Mouse (Mus musculus): ENCODE results near the gene Sgcd. TPM values are rescaled to one million over a fixed set of nuclear protein-coding genes. Genes with fewer than 3 reads are reported as not detected.

Gene Sgcd
- polyA plus RNA-seq, 1 experiment from 2014 or later, result 1.2 TPM

DNA sequence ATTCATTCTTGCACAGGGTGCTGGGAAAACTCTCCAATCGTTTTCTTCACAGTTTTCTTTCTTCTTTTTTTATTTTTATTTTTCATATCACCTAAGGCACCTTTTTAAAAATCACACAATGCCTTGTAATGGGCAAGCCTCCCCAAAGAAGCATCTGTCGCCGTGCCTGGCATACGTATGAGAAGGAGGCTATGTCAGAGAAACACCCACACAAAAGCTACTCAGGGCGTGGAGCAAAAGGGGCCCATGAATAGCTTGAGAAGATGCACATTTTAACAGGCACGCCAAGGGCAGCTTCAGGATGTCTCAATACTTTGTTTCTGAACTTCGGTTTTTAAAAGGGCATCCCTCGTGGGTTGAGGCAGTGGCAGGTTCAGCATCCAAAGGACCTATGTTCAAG, 777.2 kb downstream of the Sgcd start:
- no peak overlapping the region for H3K9ac ChIP-seq (ENCODE audit: low read depth, low read length)
- no peaks in the 10 kb centered on the region for H3K4me1 ChIP-seq (replicated peaks; ENCODE audit: control insufficient read depth, insufficient read depth, low read length)
- no peak overlapping the region for H3K4me3 ChIP-seq (ENCODE audit: low read depth, low read length)
- H3K4me2 ChIP-seq (replicated peaks; ENCODE audit: low read depth), result no peak overlapping the region
- ATAC-seq, result no peak
- H3K27ac ChIP-seq (ENCODE audit: low read depth, low read length), result no peak overlapping the region
- no peak for TF ChIP-seq CTCF (IDR thresholded peaks at IDR 0.05; ENCODE audit: low read depth)
- no peaks in the 10 kb centered on the region for H3K9me3 ChIP-seq (ENCODE audit: control insufficient read depth)
- 79% methylated on average over 8 of the region's 8 CpGs for WGBS
- no peaks in the 10 kb centered on the region for H3K27me3 ChIP-seq (replicated peaks; ENCODE audit: control insufficient read depth, insufficient read depth, low read length)
- H3K36me3 ChIP-seq (ENCODE audit: control insufficient read depth, insufficient read depth), result no peaks in the 10 kb centered on the region

DNA sequence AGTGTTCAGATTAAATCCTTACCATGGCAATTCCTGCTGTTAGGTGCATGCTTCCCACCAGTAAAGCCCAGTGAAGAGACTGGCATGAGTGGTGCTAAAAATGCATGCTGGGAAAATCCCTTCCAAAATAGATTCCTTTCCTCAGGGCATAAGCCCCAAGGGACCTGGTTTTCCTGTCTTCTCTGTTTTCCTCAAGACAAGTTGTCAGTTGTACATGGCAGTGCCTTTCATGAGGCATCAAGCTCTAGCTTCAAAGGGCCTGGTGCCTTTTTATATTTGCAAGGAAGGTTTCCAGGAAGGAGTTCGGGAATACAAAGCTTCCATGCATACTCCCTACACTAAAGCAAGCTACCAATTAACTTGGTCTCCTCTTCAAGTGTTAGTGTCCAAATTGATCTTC, 782.3 kb downstream of the Sgcd start:
- H3K9me3 ChIP-seq (ENCODE audit: control insufficient read depth), result no peaks in the 10 kb centered on the region
- H3K27me3 ChIP-seq (replicated peaks; ENCODE audit: control insufficient read depth, insufficient read depth, low read length), result no peaks in the 10 kb centered on the region
- 67% methylated on average over 1 of the region's 1 CpGs for WGBS
- H3K4me3 ChIP-seq (ENCODE audit: low read depth, low read length), result no peak overlapping the region
- no peak for TF ChIP-seq CTCF (IDR thresholded peaks at IDR 0.05; ENCODE audit: low read depth)
- no peaks in the 10 kb centered on the region for H3K36me3 ChIP-seq (ENCODE audit: control insufficient read depth, insufficient read depth)
- no peaks in the 10 kb centered on the region for H3K4me1 ChIP-seq (replicated peaks; ENCODE audit: control insufficient read depth, insufficient read depth, low read length)
- H3K9ac ChIP-seq (ENCODE audit: low read depth, low read length), result no peak overlapping the region
- no peak for ATAC-seq
- no peak overlapping the region for H3K4me2 ChIP-seq (replicated peaks; ENCODE audit: low read depth)
- no peak overlapping the region for H3K27ac ChIP-seq (ENCODE audit: low read depth, low read length)

DNA sequence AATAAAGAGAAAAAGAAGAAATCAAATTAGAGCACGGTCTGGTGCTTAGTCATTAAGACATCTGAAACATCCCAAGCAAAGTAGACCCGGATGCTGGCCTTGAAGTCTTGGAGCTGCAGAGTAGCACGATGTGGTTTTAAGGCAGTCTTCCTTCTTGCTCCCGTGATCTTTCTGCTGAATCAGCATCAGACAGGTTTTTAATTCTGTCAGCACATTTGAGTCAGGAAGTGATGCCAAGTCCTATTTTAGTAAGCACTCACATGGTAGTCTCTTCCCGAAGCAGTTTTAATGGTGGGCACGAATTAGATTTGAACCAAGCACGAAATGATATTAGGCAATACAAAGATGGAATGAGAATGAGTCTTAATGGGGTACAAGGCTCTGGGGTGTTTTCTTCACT, 789.7 kb downstream of the Sgcd start:
- no peak overlapping the region for H3K4me2 ChIP-seq (replicated peaks; ENCODE audit: low read depth)
- TF ChIP-seq CTCF (IDR thresholded peaks at IDR 0.05; ENCODE audit: low read depth), result no peak
- H3K9ac ChIP-seq (ENCODE audit: low read depth, low read length), result no peak overlapping the region
- 83% methylated on average over 7 of the region's 7 CpGs for WGBS
- ATAC-seq, result no peak
- no peaks in the 10 kb centered on the region for H3K27me3 ChIP-seq (replicated peaks; ENCODE audit: control insufficient read depth, insufficient read depth, low read length)
- H3K27ac ChIP-seq (ENCODE audit: low read depth, low read length), result no peak overlapping the region
- no peaks in the 10 kb centered on the region for H3K4me1 ChIP-seq (replicated peaks; ENCODE audit: control insufficient read depth, insufficient read depth, low read length)
- H3K9me3 ChIP-seq (ENCODE audit: control insufficient read depth), result no peaks in the 10 kb centered on the region
- H3K36me3 ChIP-seq (ENCODE audit: control insufficient read depth, insufficient read depth), result no peaks in the 10 kb centered on the region
- no peak overlapping the region for H3K4me3 ChIP-seq (ENCODE audit: low read depth, low read length)

DNA sequence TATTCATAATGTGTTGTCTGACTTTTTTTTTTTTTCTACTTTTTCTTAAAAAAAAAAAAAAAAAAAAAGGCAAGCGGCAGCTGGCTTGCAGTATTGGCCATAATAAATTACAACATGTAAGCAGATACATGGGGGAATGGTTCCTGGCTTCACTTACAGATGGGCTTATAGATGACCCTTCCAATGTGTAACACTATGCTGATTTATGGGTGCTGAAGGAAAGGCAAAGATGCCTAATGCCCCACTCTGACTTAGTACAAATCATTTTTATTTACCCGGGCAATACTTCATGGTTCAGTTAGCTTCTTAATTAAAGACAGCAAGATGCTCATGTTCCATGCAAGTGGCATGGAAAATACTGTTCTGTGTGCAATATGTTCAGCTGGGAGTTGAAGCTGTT, 800.2 kb downstream of the Sgcd start:
- 71% methylated on average over 2 of the region's 2 CpGs for WGBS
- H3K4me3 ChIP-seq (ENCODE audit: low read depth, low read length), result no peak overlapping the region
- no peak overlapping the region for H3K9ac ChIP-seq (ENCODE audit: low read depth, low read length)
- no peaks in the 10 kb centered on the region for H3K36me3 ChIP-seq (ENCODE audit: control insufficient read depth, insufficient read depth)
- no peaks in the 10 kb centered on the region for H3K9me3 ChIP-seq (ENCODE audit: control insufficient read depth)
- H3K4me1 ChIP-seq (replicated peaks; ENCODE audit: control insufficient read depth, insufficient read depth, low read length), result no peaks in the 10 kb centered on the region
- no peak overlapping the region for H3K27ac ChIP-seq (ENCODE audit: low read depth, low read length)
- ATAC-seq, result no peak
- H3K27me3 ChIP-seq (replicated peaks; ENCODE audit: control insufficient read depth, insufficient read depth, low read length), result no peaks in the 10 kb centered on the region
- H3K4me2 ChIP-seq (replicated peaks; ENCODE audit: low read depth), result no peak overlapping the region
- TF ChIP-seq CTCF (IDR thresholded peaks at IDR 0.05; ENCODE audit: low read depth), result no peak

DNA sequence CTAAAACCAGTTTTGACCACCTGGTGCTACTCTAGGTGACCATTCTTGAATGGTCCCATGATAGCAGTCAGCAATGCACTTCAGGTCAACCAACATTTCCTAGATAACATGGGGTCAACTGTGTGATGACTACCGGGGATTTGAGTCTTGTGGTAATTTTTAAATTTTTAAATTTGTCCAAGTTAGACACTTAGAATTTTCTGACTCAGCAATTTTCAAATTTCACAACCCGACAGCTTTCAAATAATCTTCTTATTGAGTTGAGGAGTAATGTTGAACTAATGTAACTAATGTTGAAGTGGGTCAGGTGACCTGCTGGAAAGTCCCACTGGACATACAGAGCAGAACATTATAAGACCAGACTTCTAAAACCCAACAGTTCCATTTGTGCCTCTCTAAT, 813.8 kb downstream of the Sgcd start:
- H3K4me3 ChIP-seq (ENCODE audit: low read depth, low read length), result no peak overlapping the region
- no peak for ATAC-seq
- H3K4me2 ChIP-seq (replicated peaks; ENCODE audit: low read depth), result no peak overlapping the region
- H3K9me3 ChIP-seq (ENCODE audit: control insufficient read depth), result no peaks in the 10 kb centered on the region
- H3K27me3 ChIP-seq (replicated peaks; ENCODE audit: control insufficient read depth, insufficient read depth, low read length), result no peaks in the 10 kb centered on the region
- no peak overlapping the region for H3K27ac ChIP-seq (ENCODE audit: low read depth, low read length)
- no peak overlapping the region for H3K9ac ChIP-seq (ENCODE audit: low read depth, low read length)
- WGBS, result 82% methylated on average over 2 of the region's 2 CpGs
- H3K36me3 ChIP-seq (ENCODE audit: control insufficient read depth, insufficient read depth), result no peaks in the 10 kb centered on the region
- H3K4me1 ChIP-seq (replicated peaks; ENCODE audit: control insufficient read depth, insufficient read depth, low read length), result no peaks in the 10 kb centered on the region
- TF ChIP-seq CTCF (IDR thresholded peaks at IDR 0.05; ENCODE audit: low read depth), result no peak

DNA sequence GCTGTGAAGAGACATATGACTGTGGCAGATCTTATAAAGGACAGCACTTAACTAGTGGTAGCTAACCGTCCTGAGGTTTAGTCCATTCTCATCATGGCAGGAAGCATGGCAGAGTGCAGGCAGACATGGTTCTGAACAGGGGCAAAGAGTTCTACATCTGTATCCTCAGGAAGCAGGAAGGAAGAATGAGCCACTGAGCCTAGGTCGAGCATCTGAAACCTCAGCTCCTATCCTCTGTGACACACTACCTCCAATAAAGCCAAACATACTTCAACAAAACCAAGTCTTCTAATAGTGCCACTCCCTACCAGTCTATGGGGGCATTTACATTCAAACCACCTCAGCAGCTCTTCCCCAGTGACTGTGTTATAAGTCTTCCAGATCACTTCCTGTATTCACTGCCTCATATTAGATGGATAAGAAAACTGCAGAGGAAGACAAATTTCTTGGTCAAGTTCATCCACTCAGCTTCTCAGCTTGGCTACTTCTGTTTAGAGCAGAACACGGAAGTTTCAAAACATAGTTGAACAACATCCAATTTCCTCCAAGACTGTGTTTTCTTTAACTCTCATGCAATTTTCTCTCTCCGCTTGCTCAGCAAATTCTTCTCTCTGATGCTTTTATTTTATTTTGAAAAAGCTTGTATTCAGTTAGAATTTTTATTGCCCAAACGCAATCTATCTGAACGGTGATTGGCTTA, 817.7 kb downstream of the Sgcd start:
- TF ChIP-seq CTCF (IDR thresholded peaks at IDR 0.05; ENCODE audit: low read depth), result no peak
- no peak overlapping the region for H3K4me3 ChIP-seq (ENCODE audit: low read depth, low read length)
- no peak overlapping the region for H3K4me2 ChIP-seq (replicated peaks; ENCODE audit: low read depth)
- H3K27ac ChIP-seq (ENCODE audit: low read depth, low read length), result no peak overlapping the region
- ATAC-seq, result no peak
- no peaks in the 10 kb centered on the region for H3K27me3 ChIP-seq (replicated peaks; ENCODE audit: control insufficient read depth, insufficient read depth, low read length)
- no peaks in the 10 kb centered on the region for H3K4me1 ChIP-seq (replicated peaks; ENCODE audit: control insufficient read depth, insufficient read depth, low read length)
- WGBS, result 72% methylated on average over 6 of the region's 6 CpGs
- no peaks in the 10 kb centered on the region for H3K36me3 ChIP-seq (ENCODE audit: control insufficient read depth, insufficient read depth)
- H3K9ac ChIP-seq (ENCODE audit: low read depth, low read length), result no peak overlapping the region
- no peaks in the 10 kb centered on the region for H3K9me3 ChIP-seq (ENCODE audit: control insufficient read depth)

DNA sequence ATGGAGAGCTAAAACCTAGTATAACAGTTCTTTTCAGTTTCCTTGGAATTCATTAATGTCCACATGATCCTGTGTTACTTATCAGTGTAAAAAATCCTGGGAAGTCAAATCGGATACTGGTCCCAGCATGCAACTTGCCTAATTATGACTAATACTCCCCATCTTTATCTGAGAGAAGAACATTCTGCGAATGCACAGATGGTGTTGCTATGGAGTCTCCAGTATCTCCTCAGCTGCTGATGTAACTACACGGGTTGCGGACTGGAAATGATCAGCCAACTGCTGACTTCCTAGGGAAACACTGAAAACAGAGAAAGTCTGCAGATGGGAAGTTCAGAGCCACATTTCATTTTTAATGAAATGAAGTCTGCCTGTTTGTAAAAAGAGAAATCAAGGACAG, 821.4 kb downstream of the Sgcd start:
- Histone ChIP-seq H3K4me2 (replicated peaks; ENCODE audit: low read depth) (no peak overlapping the region), H3K4me3 (ENCODE audit: low read depth, low read length) (no peak overlapping the region), H3K36me3 (ENCODE audit: control insufficient read depth, insufficient read depth) (no peaks in the 10 kb centered on the region), H3K27ac (ENCODE audit: low read depth, low read length) (no peak overlapping the region), H3K9me3 (ENCODE audit: control insufficient read depth) (no peaks in the 10 kb centered on the region), H3K27me3 (replicated peaks; ENCODE audit: control insufficient read depth, insufficient read depth, low read length) (no peaks in the 10 kb centered on the region), H3K4me1 (replicated peaks; ENCODE audit: control insufficient read depth, insufficient read depth, low read length) (no peaks in the 10 kb centered on the region), H3K9ac (ENCODE audit: low read depth, low read length) (no peak overlapping the region)
- no peak for ATAC-seq
- TF ChIP-seq CTCF (IDR thresholded peaks at IDR 0.05; ENCODE audit: low read depth), result no peak
- 80% methylated on average over 4 of the region's 4 CpGs for WGBS
